Mouse (Mus musculus) heart, embryonic 13.5 days (tissue): Measurements from ENCODE around the gene Pank1. TPM values are rescaled to one million over a fixed set of nuclear protein-coding genes. Genes with fewer than 3 reads are reported as not detected.

Experiments used
- ATAC-seq: fragments of 200-750 bp; cut with Nextera tagmentation; 2 replicates; pipeline ENCODE4 v1.8.0; 2017; ENCODE audit warnings: moderate TSS enrichment; ENCODE audit not compliant: insufficient number of reproducible peaks, low FRiP score, low TSS enrichment; ENCODE audit errors: extremely low read depth
- H3K27ac ChIP-seq: fragments of 300-500 bp; sonication (generic); replicated peaks from 2 replicates; pipeline ENCODE4 v1.5.1; 2015; ENCODE audit warnings: moderate library complexity, mild to moderate bottlenecking, inconsistent platforms
- H3K27me3 ChIP-seq: fragments of 300-500 bp; sonication (generic); replicated peaks from 2 replicates; pipeline ENCODE4 v1.6.1; 2015; ENCODE audit warnings: mild to moderate bottlenecking, inconsistent platforms
- H3K36me3 ChIP-seq: fragments of 300-500 bp; sonication (generic); 2 replicates; pipeline ENCODE4 v1.6.1; 2015; ENCODE audit warnings: mild to moderate bottlenecking, inconsistent platforms
- H3K4me1 ChIP-seq: fragments of 300-500 bp; sonication (generic); 2 replicates; pipeline ENCODE4 v1.6.1; 2015; ENCODE audit warnings: inconsistent platforms
- H3K4me2 ChIP-seq: fragments of 300-500 bp; sonication (generic); 2 replicates; pipeline ENCODE4 v1.6.1; 2015; ENCODE audit warnings: inconsistent platforms, mild to moderate bottlenecking, moderate library complexity
- H3K4me3 ChIP-seq: fragments of 300-500 bp; sonication (generic); 2 replicates; pipeline ENCODE4 v1.5.1; 2015; ENCODE audit warnings: moderate library complexity, mild to moderate bottlenecking, inconsistent platforms
- H3K9ac ChIP-seq: fragments of 300-500 bp; sonication (generic); 2 replicates; pipeline ENCODE4 v1.6.1; 2015; ENCODE audit warnings: inconsistent platforms, mild to moderate bottlenecking, moderate library complexity
- H3K9me3 ChIP-seq: fragments of 300-500 bp; sonication (generic); 2 replicates; pipeline ENCODE4 v1.6.1; 2016; ENCODE audit warnings: inconsistent platforms
- WGBS: fragments of 180-500 bp; shearing (Covaris S2); methylation state at CpG from one replicate; pipeline ENCODE4 v1.1.7; 2015; ENCODE audit warnings: mixed read lengths; 5-methylcytosine and 5-hydroxymethylcytosine counted together
- polyA plus RNA-seq: library from polyadenylated mRNA; unstranded; fragments of >200 nt; fragmentation: Nextera tagmentation; extraction: Ambion mirVana; gene quantifications from 2 replicates; pipeline ENCODE4 v1.2.1, GENCODE M21; 2015

The Pank1 gene
- polyA plus RNA-seq, 1 experiment from 2014 or later = 9.0 TPM

DNA sequence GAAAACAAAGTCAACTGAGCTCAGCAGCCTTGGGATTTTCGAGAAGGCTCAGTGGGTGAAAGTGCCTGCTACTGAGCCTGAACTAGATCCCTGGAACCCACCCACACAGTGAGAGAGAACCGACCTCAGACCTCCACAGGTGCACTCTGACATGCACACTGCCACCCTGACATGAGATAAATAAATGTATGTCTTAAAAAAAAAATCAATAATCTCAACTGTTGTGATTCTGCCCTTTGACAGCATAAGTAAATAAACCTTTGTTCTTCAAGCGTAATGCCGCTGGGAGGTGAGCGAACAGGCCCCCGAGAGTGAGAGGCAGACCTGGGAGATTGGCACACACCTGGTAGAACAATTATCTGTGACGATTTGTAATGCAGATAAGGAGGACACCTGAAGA lies 33.2 kb downstream of the Pank1 start:
- no peak for ATAC-seq
- Histone ChIP-seq H3K36me3 (no peaks in the 10 kb centered on the region), H3K27ac (no peak overlapping the region), H3K27me3 (no peaks in the 10 kb centered on the region), H3K9me3 (no peaks in the 10 kb centered on the region), H3K4me3 (no peak overlapping the region), H3K4me2 (0 out of 2 replicates have a peak overlapping the region, but pooled peaks have one; percentile 22), H3K9ac (no peak overlapping the region), H3K4me1 (peaks cover 49% of the 10 kb centered on the region)
- WGBS = 62% methylated on average over 7 of the region's 7 CpGs

DNA sequence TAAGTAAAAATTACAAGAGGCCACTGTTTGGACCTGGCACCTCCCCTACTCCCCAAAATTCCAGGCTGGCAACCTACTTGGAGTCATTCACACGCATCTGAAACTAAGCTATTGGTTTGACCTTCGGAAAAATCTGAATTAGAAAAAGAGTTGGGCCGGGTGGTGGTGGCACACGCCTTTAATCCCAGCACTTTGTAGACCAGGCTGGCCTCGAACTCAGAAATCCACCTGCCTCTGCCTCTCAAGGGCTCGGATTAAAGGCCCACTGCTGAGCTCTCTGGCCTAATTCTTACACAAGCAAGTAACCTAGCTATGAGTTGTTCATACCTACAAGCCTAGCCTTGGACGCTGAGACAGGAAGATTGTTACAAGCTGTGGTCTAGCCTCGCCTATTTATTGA lies 33.9 kb downstream of the Pank1 start:
- ATAC-seq = no peak
- H3K4me1 ChIP-seq = peaks cover 50% of the 10 kb centered on the region
- H3K4me3 ChIP-seq = no peak overlapping the region
- no peak overlapping the region for H3K4me2 ChIP-seq
- H3K27me3 ChIP-seq = no peaks in the 10 kb centered on the region
- H3K9me3 ChIP-seq = no peaks in the 10 kb centered on the region
- no peak overlapping the region for H3K9ac ChIP-seq
- peaks cover 5% of the 10 kb centered on the region for H3K36me3 ChIP-seq
- no peak overlapping the region for H3K27ac ChIP-seq
- 87% methylated on average over 8 of the region's 8 CpGs for WGBS

DNA sequence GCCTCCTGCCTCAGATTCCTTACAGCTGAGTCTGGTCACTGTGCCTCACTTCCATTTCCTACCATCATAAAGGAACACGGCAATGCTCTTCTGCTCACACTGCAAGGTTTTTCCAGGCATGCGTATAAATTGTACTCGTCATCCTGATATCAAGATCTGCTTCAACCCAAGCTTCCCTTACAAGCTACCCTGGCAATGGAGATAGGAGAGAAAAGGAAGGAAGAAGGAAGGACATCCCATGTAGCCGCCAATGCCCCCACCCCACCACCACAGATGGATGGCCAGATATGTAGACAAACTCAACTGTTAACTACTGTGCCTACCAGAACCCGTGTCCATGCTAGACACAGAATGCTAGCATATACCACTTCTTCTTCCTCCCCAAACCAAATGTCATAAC lies 34.5 kb downstream of the Pank1 start:
- Histone ChIP-seq H3K4me1 (peaks cover 50% of the 10 kb centered on the region), H3K27ac (peak overlapping the region; percentile 32; the same call in 1 of the 2 replicates), H3K36me3 (peaks cover 10% of the 10 kb centered on the region), H3K4me3 (no peak overlapping the region), H3K4me2 (no peak overlapping the region), H3K9me3 (no peaks in the 10 kb centered on the region), H3K9ac (no peak overlapping the region), H3K27me3 (no peaks in the 10 kb centered on the region)
- ATAC-seq = no peak
- WGBS = 68% methylated on average over 5 of the region's 5 CpGs

DNA sequence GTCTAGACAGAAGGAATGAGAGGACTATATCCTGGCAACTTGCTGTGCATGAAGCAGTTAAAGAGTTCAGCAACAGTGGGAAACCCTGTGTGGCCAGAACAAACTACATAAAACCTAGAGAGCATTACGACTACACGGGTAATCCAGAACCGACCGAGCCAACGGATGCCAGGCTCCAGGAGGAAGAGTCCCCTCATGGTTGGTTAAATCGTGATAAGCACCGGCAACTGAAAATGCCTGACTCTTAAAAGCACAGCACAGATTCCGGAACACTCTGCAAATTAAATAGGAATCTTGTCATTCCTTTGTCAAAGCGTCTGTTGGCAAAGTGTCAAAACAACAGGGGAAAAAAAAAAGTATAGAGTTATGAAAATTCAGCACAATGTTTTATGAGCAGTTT lies 35.2 kb downstream of the Pank1 start:
- no peaks in the 10 kb centered on the region for H3K9me3 ChIP-seq
- H3K27me3 ChIP-seq = no peaks in the 10 kb centered on the region
- no peak overlapping the region for H3K4me3 ChIP-seq
- H3K36me3 ChIP-seq = peaks cover 17% of the 10 kb centered on the region
- H3K27ac ChIP-seq = peak overlapping the region; percentile 32; the same call in 1 of the 2 replicates
- 19% methylated on average over 9 of the region's 9 CpGs for WGBS
- 0 out of 2 replicates have a peak overlapping the region, but pooled peaks have one; percentile 33 for H3K9ac ChIP-seq
- ATAC-seq = no peak
- peak overlapping the region; percentile 34; the same call in 1 of the 2 replicates for H3K4me2 ChIP-seq
- H3K4me1 ChIP-seq = peaks cover 46% of the 10 kb centered on the region

DNA sequence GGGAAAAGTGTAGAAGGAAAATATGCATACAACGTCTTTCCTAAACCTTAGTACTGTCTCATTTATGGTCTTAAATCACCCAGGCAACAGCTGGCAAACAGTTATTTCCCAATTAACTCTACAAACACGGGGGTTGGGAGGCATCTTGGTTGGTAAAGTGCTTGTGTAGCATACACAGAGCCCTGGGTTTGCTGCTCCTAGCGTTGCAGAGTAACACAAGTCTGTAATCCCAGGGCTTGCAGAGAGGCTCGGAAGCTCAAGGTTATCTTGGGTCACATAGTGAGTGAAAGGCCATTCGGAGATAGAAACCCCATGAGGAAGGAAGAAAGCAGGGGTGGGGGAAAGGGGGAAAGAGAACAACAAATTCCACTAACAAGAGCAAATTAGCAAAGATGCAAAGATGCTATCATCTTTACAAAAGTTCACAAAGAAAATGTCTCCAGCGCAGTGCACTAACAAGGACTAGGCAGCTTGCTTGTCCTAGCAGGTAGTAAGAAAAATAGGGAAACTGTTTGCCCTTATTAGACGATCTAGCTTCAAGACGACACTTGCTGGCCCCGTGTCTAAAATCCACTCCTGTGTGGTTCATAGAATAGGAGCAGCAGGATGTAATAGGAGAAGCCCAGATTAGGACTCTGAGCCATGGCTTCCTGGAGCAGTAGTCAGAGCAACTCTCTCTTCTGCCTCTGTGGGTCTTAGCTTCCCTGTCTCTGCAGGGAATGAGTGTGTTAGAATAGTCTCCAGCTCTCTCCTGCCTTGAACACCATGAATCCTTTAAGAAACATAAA lies 37.3 kb downstream of the Pank1 start:
- ATAC-seq = no peak
- Histone ChIP-seq H3K4me1 (peaks cover 46% of the 10 kb centered on the region), H3K9ac (peak overlapping the region; percentile 56; the same call in 1 of the 2 replicates), H3K4me3 (no peak overlapping the region), H3K27me3 (no peaks in the 10 kb centered on the region), H3K27ac (no peak overlapping the region), H3K9me3 (no peaks in the 10 kb centered on the region), H3K36me3 (peaks cover 28% of the 10 kb centered on the region), H3K4me2 (peak overlapping the region; percentile 11; the same call in 1 of the 2 replicates)
- WGBS = 18% methylated on average over 9 of the region's 9 CpGs

DNA sequence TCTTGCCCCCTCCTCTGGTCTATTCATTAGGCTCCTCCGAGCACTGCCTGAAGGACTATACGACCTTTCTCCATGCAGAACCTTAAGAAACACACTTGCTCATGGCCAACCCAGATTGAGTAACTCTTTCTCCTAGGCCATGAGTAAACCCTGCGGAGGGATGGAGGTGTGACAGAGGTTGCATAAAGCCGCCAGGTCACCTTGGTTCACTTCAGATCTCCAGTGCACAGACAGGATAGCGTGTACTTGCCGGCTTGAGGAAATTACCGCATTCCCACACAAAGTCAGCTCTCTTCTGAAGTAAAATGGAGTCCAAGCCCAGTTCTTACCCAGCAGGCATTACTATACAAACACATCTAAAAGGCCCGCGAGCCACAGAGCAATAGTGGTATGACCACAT lies 40.6 kb downstream of the Pank1 start:
- H3K4me1 ChIP-seq = peaks cover 23% of the 10 kb centered on the region
- ATAC-seq = no peak
- WGBS = 93% methylated on average over 9 of the region's 9 CpGs

DNA sequence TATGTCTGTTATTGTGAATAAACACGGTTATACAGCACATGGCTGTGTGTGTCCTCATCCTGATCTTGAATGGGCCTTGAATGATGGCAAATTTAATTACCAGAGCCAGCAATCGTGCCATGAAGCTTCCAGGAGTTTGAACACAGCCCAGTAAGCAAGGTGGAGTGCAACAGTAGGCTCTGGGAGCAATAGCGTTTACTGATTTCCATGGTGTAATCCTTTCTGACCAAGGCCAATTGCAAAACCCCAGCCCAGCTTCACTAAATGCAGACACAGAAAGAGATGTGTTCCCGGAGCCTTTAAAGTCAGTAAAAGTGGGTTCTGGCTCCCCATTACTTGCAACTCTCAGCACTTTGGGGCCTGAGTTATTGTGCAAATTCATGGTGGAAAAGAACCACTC lies 47.6 kb downstream of the Pank1 start:
- Histone ChIP-seq H3K4me2 (no peak overlapping the region), H3K27me3 (no peaks in the 10 kb centered on the region), H3K4me3 (no peak overlapping the region), H3K4me1 (0 out of 2 replicates have a peak, but pooled peaks cover 11% of the 10 kb centered on the region), H3K36me3 (peaks cover 14% of the 10 kb centered on the region), H3K9ac (no peak overlapping the region), H3K9me3 (no peaks in the 10 kb centered on the region), H3K27ac (no peak overlapping the region)
- 79% methylated on average over 4 of the region's 4 CpGs for WGBS
- ATAC-seq = no peak

More for the DNA sequence above, 40.6 kb downstream of the Pank1 start:
- no peak overlapping the region for H3K4me2 ChIP-seq
- peaks cover 35% of the 10 kb centered on the region for H3K36me3 ChIP-seq
- no peaks in the 10 kb centered on the region for H3K9me3 ChIP-seq
- no peak overlapping the region for H3K27ac ChIP-seq
- no peak overlapping the region for H3K4me3 ChIP-seq
- H3K9ac ChIP-seq = no peak overlapping the region
- no peaks in the 10 kb centered on the region for H3K27me3 ChIP-seq

DNA sequence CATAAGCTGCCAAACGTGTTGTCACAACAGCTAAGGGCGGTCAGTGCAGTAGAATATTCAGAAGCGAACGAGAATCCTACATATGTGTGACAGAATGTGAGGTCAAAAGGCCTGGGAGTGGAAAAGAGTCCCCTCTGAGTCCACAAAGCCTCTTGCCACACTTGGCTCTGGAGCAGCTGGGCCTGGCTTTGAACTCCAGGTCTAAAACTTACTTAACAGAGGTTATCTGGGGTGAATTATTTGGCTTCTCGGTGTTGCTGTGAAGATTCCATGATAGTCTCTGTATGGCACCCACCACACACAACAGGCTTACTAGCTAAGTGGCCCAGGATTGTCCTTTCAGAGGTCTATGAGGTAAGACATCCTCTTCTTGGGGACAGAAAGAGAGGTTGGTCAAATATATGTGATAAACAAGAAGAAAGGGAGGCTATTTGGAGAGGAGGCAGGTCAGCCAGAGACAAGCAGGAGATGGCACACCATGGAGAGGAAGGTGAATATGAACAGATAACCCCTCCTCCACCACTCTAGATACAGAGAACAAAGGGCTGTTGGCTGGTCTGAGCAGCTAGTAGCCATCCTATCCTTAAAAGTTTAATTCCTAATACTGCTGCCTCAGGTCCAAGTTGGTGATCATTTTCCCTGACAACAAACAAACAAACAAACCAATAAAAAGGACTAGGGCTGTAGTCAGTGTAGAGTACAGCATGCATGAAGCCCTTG lies 51.2 kb downstream of the Pank1 start:
- no peak for ATAC-seq
- 72% methylated on average over 5 of the region's 5 CpGs for WGBS
- H3K27ac ChIP-seq = no peak overlapping the region

DNA sequence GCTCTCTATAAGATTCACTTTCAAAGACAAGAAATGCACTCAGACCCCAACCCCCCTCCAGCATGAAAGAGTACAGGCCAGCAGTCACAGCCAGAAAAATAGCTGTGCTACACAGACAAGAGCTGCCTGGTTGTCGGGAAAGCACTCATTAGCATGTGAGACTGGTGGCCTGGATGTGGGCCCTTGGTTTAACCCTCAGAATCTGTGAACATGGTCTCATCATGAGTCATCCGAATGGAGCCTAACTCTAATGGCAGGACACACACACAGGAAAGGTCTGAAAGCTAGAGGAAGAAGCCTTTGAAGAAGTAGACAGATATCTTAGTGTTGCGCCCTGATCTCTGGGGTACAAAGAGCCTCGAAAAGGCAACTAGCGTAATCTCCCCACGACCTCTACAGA lies 51.8 kb downstream of the Pank1 start:
- H3K9ac ChIP-seq = no peak overlapping the region
- H3K4me3 ChIP-seq = no peak overlapping the region
- peaks cover 16% of the 10 kb centered on the region for H3K36me3 ChIP-seq
- no peaks in the 10 kb centered on the region for H3K27me3 ChIP-seq
- peaks cover 11% of the 10 kb centered on the region; the same call in 1 of the 2 replicates for H3K4me1 ChIP-seq
- H3K9me3 ChIP-seq = no peaks in the 10 kb centered on the region
- no peak overlapping the region for H3K27ac ChIP-seq
- no peak overlapping the region for H3K4me2 ChIP-seq
- 74% methylated on average over 6 of the region's 6 CpGs for WGBS
- no peak for ATAC-seq

More for the DNA sequence above, 51.2 kb downstream of the Pank1 start:
- Histone ChIP-seq H3K4me1 (peaks cover 14% of the 10 kb centered on the region; the same call in 1 of the 2 replicates), H3K9ac (no peak overlapping the region), H3K36me3 (peaks cover 16% of the 10 kb centered on the region), H3K27me3 (no peaks in the 10 kb centered on the region), H3K4me3 (no peak overlapping the region), H3K9me3 (no peaks in the 10 kb centered on the region), H3K4me2 (no peak overlapping the region)

DNA sequence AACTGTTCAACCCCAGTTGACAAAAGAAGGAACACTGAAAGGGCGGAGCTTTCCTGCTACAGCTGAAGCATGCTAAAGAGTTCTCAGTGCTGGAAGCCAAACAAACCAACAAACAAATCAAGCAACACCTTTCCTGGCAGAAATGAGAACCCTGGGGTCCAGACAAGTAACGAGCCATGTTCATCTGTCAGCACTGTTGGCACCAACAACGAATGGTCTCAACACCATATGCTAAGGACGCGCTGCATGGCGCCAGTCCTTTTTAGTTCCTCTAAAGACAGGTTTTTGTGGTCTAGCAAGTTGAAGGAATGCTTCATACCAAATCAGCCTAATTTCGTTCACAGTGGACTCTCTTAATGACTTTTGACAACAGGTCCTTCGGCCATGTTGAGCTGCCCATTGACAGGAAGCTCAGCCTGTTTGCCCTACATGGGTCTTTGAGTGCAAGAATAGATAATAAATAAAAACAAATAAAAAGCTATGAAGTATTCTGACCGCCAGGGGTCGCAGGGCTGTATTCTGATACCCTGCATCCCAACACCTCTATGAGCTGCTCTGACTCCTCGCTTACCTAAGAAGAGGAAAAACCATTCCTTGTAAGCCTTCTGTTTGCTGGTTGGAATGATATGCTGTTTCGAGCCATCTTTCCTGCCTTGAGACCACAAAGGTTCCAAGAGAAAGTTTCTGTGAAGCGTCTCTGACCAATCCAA lies 53.2 kb downstream of the Pank1 start:
- Histone ChIP-seq H3K9me3 (no peaks in the 10 kb centered on the region), H3K9ac (no peak overlapping the region), H3K27me3 (no peaks in the 10 kb centered on the region), H3K4me2 (no peak overlapping the region), H3K4me1 (peaks cover 22% of the 10 kb centered on the region), H3K36me3 (peaks cover 16% of the 10 kb centered on the region), H3K4me3 (no peak overlapping the region), H3K27ac (no peak overlapping the region)
- 67% methylated on average over 13 of the region's 13 CpGs for WGBS
- ATAC-seq = no peak

DNA sequence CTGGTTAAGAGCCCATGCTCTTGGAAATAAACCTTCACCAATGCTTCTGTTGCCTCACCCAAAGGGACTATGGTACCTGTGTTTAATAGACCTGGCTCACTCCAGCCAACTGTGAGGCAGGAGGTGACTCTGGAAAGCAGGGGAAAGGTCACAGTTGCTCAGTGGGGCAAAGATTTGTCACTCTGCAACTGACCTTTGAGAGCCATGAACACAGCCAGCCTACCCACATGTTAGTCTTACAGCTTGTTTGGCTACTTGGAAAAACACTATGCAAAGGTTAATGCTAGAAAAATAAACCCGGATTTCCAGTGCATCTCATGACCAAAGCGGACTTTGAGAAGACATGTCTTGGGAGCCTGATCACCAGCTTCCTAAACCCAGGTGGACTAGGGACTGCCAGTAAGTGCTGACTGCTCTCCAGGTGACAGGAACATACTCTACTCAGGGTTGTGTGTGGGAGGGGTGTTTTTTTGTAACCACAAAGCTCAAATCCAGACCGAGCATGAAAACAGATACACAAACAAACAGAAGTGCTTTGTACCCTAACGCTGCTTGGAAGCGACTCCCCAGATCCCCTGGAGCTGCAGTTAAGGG lies 59.6 kb downstream of the Pank1 start:
- no peak overlapping the region for H3K27ac ChIP-seq
- H3K9me3 ChIP-seq = no peaks in the 10 kb centered on the region
- peaks cover 19% of the 10 kb centered on the region for H3K4me1 ChIP-seq
- H3K36me3 ChIP-seq = peaks cover 29% of the 10 kb centered on the region
- no peaks in the 10 kb centered on the region for H3K27me3 ChIP-seq
- no peak overlapping the region for H3K9ac ChIP-seq
- no peak overlapping the region for H3K4me2 ChIP-seq
- no peak for ATAC-seq
- no peak overlapping the region for H3K4me3 ChIP-seq
- WGBS = 86% methylated on average over 5 of the region's 5 CpGs
